Mouse (Mus musculus): Measurements from ENCODE around the gene Gm10964. TPM values are rescaled to one million over a fixed set of nuclear protein-coding genes. Genes with fewer than 3 reads are reported as not detected.
A peak's percentile ranks its signal among the peaks of the same experiment; 100 is the strongest.

Gm10964 gene
- not detected in 2 replicates for polyA plus RNA-seq (2014; fragmentation: Nextera tagmentation; extraction: Ambion mirVana)

DNA sequence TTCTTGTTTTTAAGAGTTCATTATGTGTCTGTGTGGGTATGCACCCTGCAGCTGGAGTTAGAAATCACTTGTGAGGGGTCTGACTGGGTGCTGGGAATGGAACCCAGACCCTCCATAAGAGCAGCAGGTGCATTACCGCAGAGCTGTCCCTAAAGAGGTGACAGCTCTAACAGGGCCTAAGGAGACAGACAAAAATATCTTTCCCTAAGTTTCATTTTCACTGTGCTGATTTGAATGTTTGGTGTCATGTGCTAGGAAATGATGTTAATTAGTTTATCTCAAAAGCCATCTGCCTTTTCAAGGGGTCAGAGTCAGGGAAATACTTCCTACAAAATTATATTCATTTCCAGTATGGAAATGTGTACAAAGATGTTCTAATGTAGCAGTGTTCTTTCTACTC is at the start of gene Gm10964:
TSS of gene Gm10964 (plus strand) at position 38 of the 400 bp plus-strand sequence.
- H3K4me1 ChIP-seq (ENCODE audit: control insufficient read depth, insufficient read depth, low read length), result peaks cover 18% of the 10 kb centered on the region
- ATAC-seq (replicated peaks; ENCODE audit: insufficient number of reproducible peaks, low FRiP score, low TSS enrichment, low read depth) (no peak), DNase-seq (ENCODE audit: low spot score) (no peak)
- no peaks in the 10 kb centered on the region for H3K9me3 ChIP-seq (replicated peaks; ENCODE audit: control insufficient read depth, low read length)
- H3K4me2 ChIP-seq (ENCODE audit: low read depth, low read length), result peak within 1 kb of the TSS; percentile 42
- H3K9ac ChIP-seq (replicated peaks; ENCODE audit: low read length), result peak within 1 kb of the TSS; percentile 32
- no peaks in the 10 kb centered on the region for H3K36me3 ChIP-seq (replicated peaks; ENCODE audit: control insufficient read depth, insufficient read depth, low read depth, low read length)
- H3K27me3 ChIP-seq (ENCODE audit: control insufficient read depth, insufficient read depth, low read length), result no peaks in the 10 kb centered on the region
- peak within 1 kb of the TSS; percentile 93 for H3K27ac ChIP-seq (replicated peaks; ENCODE audit: low read depth, low read length)
- peak within 1 kb of the TSS; percentile 29; the same call in 1 of the 2 replicates for H3K4me3 ChIP-seq (ENCODE audit: low read depth, low read length)
- WGBS, result 85% methylated on average over 1 of the region's 1 CpGs

DNA sequence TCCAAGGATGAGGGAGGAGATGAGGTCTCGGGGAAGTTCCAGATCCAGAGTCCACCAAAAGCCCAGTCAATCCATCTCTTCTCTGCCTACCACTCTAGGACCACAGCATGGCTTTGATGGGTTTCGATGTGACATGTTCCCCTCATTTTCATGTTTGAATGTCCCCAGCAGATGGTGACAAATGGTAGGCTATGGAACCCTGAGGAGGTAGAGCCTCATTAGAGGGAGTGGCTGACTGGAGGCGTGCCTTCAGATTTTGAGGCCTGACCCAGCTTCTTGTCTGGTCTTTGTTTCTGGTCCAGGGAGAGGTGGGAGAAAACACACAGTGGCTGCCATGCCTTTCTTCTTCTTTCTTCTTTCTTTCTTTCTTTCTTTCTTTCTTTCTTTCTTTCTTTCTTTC is 48.7 kb upstream of the Gm10964 start:
- WGBS, result 77% methylated on average over 3 of the region's 3 CpGs
- no peak overlapping the region for H3K4me2 ChIP-seq (ENCODE audit: low read depth, low read length)

DNA sequence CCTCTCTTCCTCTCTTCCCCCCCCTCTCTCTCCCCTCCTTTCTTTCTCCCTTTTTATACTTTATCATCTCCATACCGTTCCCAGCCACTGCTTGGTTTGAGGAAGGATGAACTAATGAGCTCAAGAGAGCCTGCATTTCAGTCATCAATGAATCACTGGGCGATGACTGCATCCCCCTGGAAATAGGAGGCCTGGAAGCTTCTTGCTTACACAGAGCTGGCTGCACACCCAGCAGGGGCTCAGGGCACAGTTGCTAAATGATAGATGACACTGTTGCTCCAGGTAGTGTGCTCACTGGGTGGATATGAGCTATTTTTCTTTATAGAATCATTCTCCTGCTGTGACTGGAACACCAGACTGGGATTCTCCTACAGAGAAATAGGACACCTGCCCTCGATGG is 43.6 kb upstream of the Gm10964 start:
- 61% methylated on average over 3 of the region's 3 CpGs for WGBS
- DNase-seq (ENCODE audit: low spot score), result no peak

More for the DNA sequence above, 48.7 kb upstream of the Gm10964 start:
- H3K4me1 ChIP-seq (ENCODE audit: control insufficient read depth, insufficient read depth, low read length), result no peaks in the 10 kb centered on the region
- H3K27ac ChIP-seq (replicated peaks; ENCODE audit: low read depth, low read length), result no peak overlapping the region
- H3K36me3 ChIP-seq (replicated peaks; ENCODE audit: control insufficient read depth, insufficient read depth, low read depth, low read length), result no peaks in the 10 kb centered on the region
- H3K4me3 ChIP-seq (ENCODE audit: low read depth, low read length), result no peak overlapping the region
- no peak for ATAC-seq (replicated peaks; ENCODE audit: insufficient number of reproducible peaks, low FRiP score, low TSS enrichment, low read depth)
- no peaks in the 10 kb centered on the region for H3K9me3 ChIP-seq (replicated peaks; ENCODE audit: control insufficient read depth, low read length)
- DNase-seq (ENCODE audit: low spot score), result no peak
- H3K9ac ChIP-seq (replicated peaks; ENCODE audit: low read length), result no peak overlapping the region
- no peaks in the 10 kb centered on the region for H3K27me3 ChIP-seq (ENCODE audit: control insufficient read depth, insufficient read depth, low read length)

DNA sequence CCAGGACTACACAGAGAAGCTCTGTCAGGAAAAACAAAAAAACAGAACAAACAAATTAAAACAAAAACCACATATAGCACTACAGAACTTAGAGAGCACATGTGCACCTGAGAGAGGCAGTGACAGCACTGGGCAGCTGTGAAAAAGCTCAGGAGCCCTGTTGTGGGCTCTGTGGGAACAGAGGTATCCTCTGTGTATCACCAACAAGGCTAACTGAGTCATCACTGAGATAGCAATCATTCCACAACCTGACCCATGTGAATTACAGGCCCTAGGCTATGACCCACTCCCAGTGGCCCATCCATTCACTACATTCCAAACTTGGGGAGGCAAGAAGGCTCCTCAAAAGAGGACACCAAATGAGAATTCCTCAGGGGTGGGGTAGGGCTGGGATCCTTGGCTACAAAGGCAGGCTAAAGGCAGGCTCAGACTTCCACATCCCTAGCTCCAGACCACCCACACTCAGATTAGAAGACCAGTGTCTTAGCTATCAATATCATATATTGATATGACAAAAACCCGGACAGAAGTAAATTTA is 42.7 kb upstream of the Gm10964 start:
- Histone ChIP-seq H3K27me3 (ENCODE audit: control insufficient read depth, insufficient read depth, low read length) (no peaks in the 10 kb centered on the region), H3K36me3 (replicated peaks; ENCODE audit: control insufficient read depth, insufficient read depth, low read depth, low read length) (no peaks in the 10 kb centered on the region), H3K4me3 (ENCODE audit: low read depth, low read length) (no peak overlapping the region), H3K27ac (replicated peaks; ENCODE audit: low read depth, low read length) (no peak overlapping the region), H3K9me3 (replicated peaks; ENCODE audit: control insufficient read depth, low read length) (no peaks in the 10 kb centered on the region), H3K4me1 (ENCODE audit: control insufficient read depth, insufficient read depth, low read length) (no peaks in the 10 kb centered on the region), H3K4me2 (ENCODE audit: low read depth, low read length) (no peak overlapping the region), H3K9ac (replicated peaks; ENCODE audit: low read length) (no peak overlapping the region)
- WGBS, result 71% methylated on average over 1 of the region's 1 CpGs
- DNase-seq (ENCODE audit: low spot score) (no peak), ATAC-seq (replicated peaks; ENCODE audit: insufficient number of reproducible peaks, low FRiP score, low TSS enrichment, low read depth) (no peak)

More for the DNA sequence above, 43.6 kb upstream of the Gm10964 start:
- no peaks in the 10 kb centered on the region for H3K27me3 ChIP-seq (ENCODE audit: control insufficient read depth, insufficient read depth, low read length)
- no peak overlapping the region for H3K9ac ChIP-seq (replicated peaks; ENCODE audit: low read length)
- H3K36me3 ChIP-seq (replicated peaks; ENCODE audit: control insufficient read depth, insufficient read depth, low read depth, low read length), result no peaks in the 10 kb centered on the region
- H3K4me2 ChIP-seq (ENCODE audit: low read depth, low read length), result no peak overlapping the region
- ATAC-seq (replicated peaks; ENCODE audit: insufficient number of reproducible peaks, low FRiP score, low TSS enrichment, low read depth), result no peak
- no peaks in the 10 kb centered on the region for H3K9me3 ChIP-seq (replicated peaks; ENCODE audit: control insufficient read depth, low read length)
- H3K4me1 ChIP-seq (ENCODE audit: control insufficient read depth, insufficient read depth, low read length), result no peaks in the 10 kb centered on the region
- no peak overlapping the region for H3K4me3 ChIP-seq (ENCODE audit: low read depth, low read length)
- no peak overlapping the region for H3K27ac ChIP-seq (replicated peaks; ENCODE audit: low read depth, low read length)

DNA sequence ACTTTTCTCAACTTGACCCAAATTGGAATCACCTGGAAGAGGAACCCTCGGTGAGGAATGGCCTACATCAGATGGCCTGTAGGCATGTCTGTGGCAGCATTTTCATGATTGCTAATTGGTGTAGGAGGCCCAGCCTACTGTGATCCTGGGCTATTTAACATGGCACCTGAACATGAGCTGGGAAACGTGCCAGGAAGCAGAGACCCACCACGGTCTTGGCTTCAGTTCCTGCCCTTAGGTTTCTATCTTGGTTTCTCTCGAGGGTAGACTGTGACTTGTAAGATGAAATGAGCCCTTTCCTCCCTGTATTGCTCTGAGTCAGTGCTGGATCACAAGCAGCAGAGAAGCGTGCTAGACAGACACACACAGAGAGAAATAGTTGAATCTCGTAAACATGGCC is 34.5 kb upstream of the Gm10964 start:
- WGBS, result 76% methylated on average over 6 of the region's 6 CpGs
- H3K27me3 ChIP-seq (ENCODE audit: control insufficient read depth, insufficient read depth, low read length), result no peaks in the 10 kb centered on the region
- no peak overlapping the region for H3K9ac ChIP-seq (replicated peaks; ENCODE audit: low read length)
- no peak for DNase-seq (ENCODE audit: low spot score)
- no peak overlapping the region for H3K27ac ChIP-seq (replicated peaks; ENCODE audit: low read depth, low read length)
- no peak overlapping the region for H3K4me3 ChIP-seq (ENCODE audit: low read depth, low read length)
- no peaks in the 10 kb centered on the region for H3K9me3 ChIP-seq (replicated peaks; ENCODE audit: control insufficient read depth, low read length)
- no peaks in the 10 kb centered on the region for H3K36me3 ChIP-seq (replicated peaks; ENCODE audit: control insufficient read depth, insufficient read depth, low read depth, low read length)
- no peak overlapping the region for H3K4me2 ChIP-seq (ENCODE audit: low read depth, low read length)
- no peak for ATAC-seq (replicated peaks; ENCODE audit: insufficient number of reproducible peaks, low FRiP score, low TSS enrichment, low read depth)
- no peaks in the 10 kb centered on the region for H3K4me1 ChIP-seq (ENCODE audit: control insufficient read depth, insufficient read depth, low read length)

DNA sequence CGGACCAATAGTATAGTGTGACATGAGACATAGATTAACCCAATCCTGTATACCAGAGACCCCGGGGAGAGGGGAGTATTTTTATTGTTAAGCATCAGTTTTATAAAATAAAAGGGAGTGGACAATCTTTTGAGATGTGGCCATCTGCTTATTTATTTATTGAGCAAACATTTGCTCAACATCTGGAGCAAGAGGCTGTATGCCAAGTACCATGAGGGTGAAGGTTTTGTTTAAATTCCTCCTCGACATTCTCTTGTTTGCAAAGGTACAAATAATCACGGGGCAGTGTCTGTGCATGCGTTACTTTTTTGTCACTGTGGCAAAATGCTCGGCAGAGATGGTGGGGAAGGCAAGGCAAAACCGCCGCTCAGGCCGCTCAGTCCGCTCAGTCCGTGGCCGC is 33.7 kb upstream of the Gm10964 start:
- H3K36me3 ChIP-seq (replicated peaks; ENCODE audit: control insufficient read depth, insufficient read depth, low read depth, low read length), result no peaks in the 10 kb centered on the region
- ATAC-seq (replicated peaks; ENCODE audit: insufficient number of reproducible peaks, low FRiP score, low TSS enrichment, low read depth) (no peak), DNase-seq (ENCODE audit: low spot score) (no peak)
- no peak overlapping the region for H3K4me2 ChIP-seq (ENCODE audit: low read depth, low read length)
- WGBS, result 85% methylated on average over 12 of the region's 12 CpGs
- H3K9me3 ChIP-seq (replicated peaks; ENCODE audit: control insufficient read depth, low read length), result no peaks in the 10 kb centered on the region
- no peak overlapping the region for H3K4me3 ChIP-seq (ENCODE audit: low read depth, low read length)
- H3K4me1 ChIP-seq (ENCODE audit: control insufficient read depth, insufficient read depth, low read length), result no peaks in the 10 kb centered on the region
- no peak overlapping the region for H3K27ac ChIP-seq (replicated peaks; ENCODE audit: low read depth, low read length)
- no peak overlapping the region for H3K9ac ChIP-seq (replicated peaks; ENCODE audit: low read length)
- H3K27me3 ChIP-seq (ENCODE audit: control insufficient read depth, insufficient read depth, low read length), result no peaks in the 10 kb centered on the region

DNA sequence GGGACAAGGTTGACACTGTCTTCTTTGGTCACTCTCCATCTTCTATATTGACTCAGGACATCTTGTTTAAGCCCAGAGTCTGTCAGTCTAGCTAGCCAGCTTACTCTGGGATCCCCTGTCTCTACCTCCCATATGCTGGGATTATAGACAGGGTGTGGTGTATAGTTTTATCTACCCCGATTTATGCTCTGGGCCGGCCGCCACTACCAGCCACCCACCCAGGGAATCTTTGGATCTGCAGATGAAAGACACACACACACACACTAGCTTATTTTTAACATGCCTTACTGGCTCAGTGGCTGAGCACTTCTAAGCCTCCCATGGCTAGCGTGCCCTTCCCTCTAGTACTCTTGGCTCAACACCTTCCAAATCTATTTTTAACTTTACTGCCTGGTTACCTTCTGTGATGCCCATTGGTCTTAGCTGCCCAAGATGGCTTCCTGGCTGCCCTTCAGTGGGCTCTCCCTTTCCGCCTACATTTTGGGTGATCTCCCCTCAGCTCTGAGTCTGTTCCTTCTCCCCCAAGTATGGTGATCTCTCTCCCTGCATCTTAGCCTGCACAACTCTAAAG is 29.6 kb upstream of the Gm10964 start:
- H3K27me3 ChIP-seq (ENCODE audit: control insufficient read depth, insufficient read depth, low read length), result no peaks in the 10 kb centered on the region
- 90% methylated on average over 5 of the region's 5 CpGs for WGBS
- H3K36me3 ChIP-seq (replicated peaks; ENCODE audit: control insufficient read depth, insufficient read depth, low read depth, low read length), result no peaks in the 10 kb centered on the region
- DNase-seq (ENCODE audit: low spot score) (no peak), ATAC-seq (replicated peaks; ENCODE audit: insufficient number of reproducible peaks, low FRiP score, low TSS enrichment, low read depth) (no peak)
- no peak overlapping the region for H3K27ac ChIP-seq (replicated peaks; ENCODE audit: low read depth, low read length)
- H3K4me1 ChIP-seq (ENCODE audit: control insufficient read depth, insufficient read depth, low read length), result no peaks in the 10 kb centered on the region
- no peaks in the 10 kb centered on the region for H3K9me3 ChIP-seq (replicated peaks; ENCODE audit: control insufficient read depth, low read length)
- no peak overlapping the region for H3K4me2 ChIP-seq (ENCODE audit: low read depth, low read length)
- no peak overlapping the region for H3K9ac ChIP-seq (replicated peaks; ENCODE audit: low read length)
- no peak overlapping the region for H3K4me3 ChIP-seq (ENCODE audit: low read depth, low read length)

DNA sequence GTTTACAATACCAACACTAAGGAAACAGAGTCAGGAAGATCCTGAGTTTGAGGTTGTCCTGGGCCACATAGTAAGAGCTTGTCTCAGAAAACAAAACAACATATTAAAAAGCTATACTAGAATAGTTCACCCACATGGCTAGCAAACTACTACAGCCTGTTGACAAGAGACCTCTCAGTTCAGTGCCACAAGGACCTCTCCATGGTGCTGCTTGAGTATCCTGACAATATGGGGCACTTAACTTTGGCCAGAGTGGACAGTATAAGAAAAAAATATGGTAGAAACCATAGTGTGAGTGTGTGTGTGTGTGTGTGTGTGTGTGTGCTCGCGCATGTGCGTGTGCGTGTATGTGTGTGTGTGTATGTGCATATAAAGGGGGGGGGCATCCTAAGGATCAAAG is 27.0 kb upstream of the Gm10964 start:
- Histone ChIP-seq H3K36me3 (replicated peaks; ENCODE audit: control insufficient read depth, insufficient read depth, low read depth, low read length) (no peaks in the 10 kb centered on the region), H3K27ac (replicated peaks; ENCODE audit: low read depth, low read length) (no peak overlapping the region), H3K9me3 (replicated peaks; ENCODE audit: control insufficient read depth, low read length) (no peaks in the 10 kb centered on the region), H3K4me2 (ENCODE audit: low read depth, low read length) (no peak overlapping the region), H3K9ac (replicated peaks; ENCODE audit: low read length) (no peak overlapping the region), H3K4me1 (ENCODE audit: control insufficient read depth, insufficient read depth, low read length) (no peaks in the 10 kb centered on the region), H3K4me3 (ENCODE audit: low read depth, low read length) (no peak overlapping the region), H3K27me3 (ENCODE audit: control insufficient read depth, insufficient read depth, low read length) (no peaks in the 10 kb centered on the region)
- ATAC-seq (replicated peaks; ENCODE audit: insufficient number of reproducible peaks, low FRiP score, low TSS enrichment, low read depth) (no peak), DNase-seq (ENCODE audit: low spot score) (no peak)
- WGBS, result 98% methylated on average over 4 of the region's 4 CpGs
